Mouse (Mus musculus) forebrain, embryonic 13.5 days (tissue): Measurements from ENCODE around the gene Cldn10. TPM values are rescaled to one million over a fixed set of nuclear protein-coding genes. Genes with fewer than 3 reads are reported as not detected.
"Not testable (repeated sequence)": the region's sequence is repeated elsewhere in the genome, so short reads cannot be mapped to it uniquely, and the experiment has no call there.

ENCODE experiments used
- ATAC-seq: fragments of 200-750 bp; cut with Nextera tagmentation; 2 replicates; pipeline ENCODE4 v1.8.0; 2017
- H3K27ac ChIP-seq: fragments of 300-500 bp; sonication (generic); 2 replicates; pipeline ENCODE4 v1.5.1; 2015; ENCODE audit warnings: inconsistent platforms, mild to moderate bottlenecking, moderate library complexity
- H3K27me3 ChIP-seq: fragments of 300-500 bp; sonication (generic); 2 replicates; pipeline ENCODE4 v1.6.1; 2015; ENCODE audit warnings: mild to moderate bottlenecking, inconsistent platforms
- H3K36me3 ChIP-seq: fragments of 300-500 bp; sonication (generic); 2 replicates; pipeline ENCODE4 v1.6.1; 2015; ENCODE audit warnings: mild to moderate bottlenecking, inconsistent platforms; ENCODE audit not compliant: poor library complexity, severe bottlenecking
- H3K4me1 ChIP-seq: fragments of 300-500 bp; sonication (generic); 2 replicates; pipeline ENCODE4 v1.6.1; 2015; ENCODE audit warnings: inconsistent platforms
- H3K4me2 ChIP-seq: fragments of 300-500 bp; sonication (generic); 2 replicates; pipeline ENCODE4 v1.6.1; 2015; ENCODE audit warnings: inconsistent platforms, mild to moderate bottlenecking, moderate library complexity
- H3K4me3 ChIP-seq: fragments of 300-500 bp; sonication (generic); 2 replicates; pipeline ENCODE4 v1.5.1; 2015; ENCODE audit warnings: mild to moderate bottlenecking, inconsistent platforms
- H3K9ac ChIP-seq: fragments of 300-500 bp; sonication (generic); 2 replicates; pipeline ENCODE4 v1.6.1; 2015; ENCODE audit warnings: mild to moderate bottlenecking, inconsistent platforms
- H3K9me3 ChIP-seq: fragments of 300-500 bp; sonication (generic); replicated peaks from 2 replicates; pipeline ENCODE4 v1.6.1; 2016; ENCODE audit warnings: inconsistent platforms
- WGBS: fragments of 180-500 bp; shearing (Covaris S2); methylation state at CpG from one replicate; pipeline ENCODE4 v1.1.7; 2015; 5-methylcytosine and 5-hydroxymethylcytosine counted together
- polyA plus RNA-seq: library from polyadenylated mRNA; unstranded; fragments of >200 nt; fragmentation: Nextera tagmentation; extraction: Ambion mirVana; gene quantifications from 2 replicates; pipeline ENCODE4 v1.2.1, GENCODE M21; 2015

Cldn10 gene
- 0.57 and 0.77 TPM in 2 replicates for polyA plus RNA-seq

DNA sequence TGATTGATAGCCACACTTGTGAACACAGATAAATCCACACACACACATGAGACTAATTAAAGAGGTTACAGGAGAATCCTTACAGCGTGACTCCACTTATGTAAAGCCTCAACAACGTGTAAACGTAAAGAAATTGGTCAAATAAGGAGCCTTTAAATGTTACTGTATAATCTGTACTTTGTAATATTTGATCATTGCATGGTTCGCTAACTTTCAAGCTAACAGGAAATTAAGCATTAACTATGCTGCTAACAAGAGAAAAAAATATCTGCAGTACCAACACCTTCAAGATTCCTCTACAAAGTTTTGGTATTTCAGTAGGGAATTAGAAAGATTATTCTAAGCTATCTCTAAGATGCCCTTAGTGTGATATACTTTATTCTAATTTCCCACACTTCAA, at the start of gene Cldn10:
Cldn10 (plus strand) TSS at position 288 of the 400 bp plus-strand sequence.
- no peaks in the 10 kb centered on the region for H3K9me3 ChIP-seq
- H3K36me3 ChIP-seq = no peaks in the 10 kb centered on the region
- H3K4me2 ChIP-seq = no peak within 1 kb of the TSS
- no peak within 1 kb of the TSS for H3K9ac ChIP-seq
- no peak within 1 kb of the TSS for H3K4me3 ChIP-seq
- H3K4me1 ChIP-seq = peaks cover 3% of the 10 kb centered on the region; the same call in 1 of the 2 replicates
- no peak for ATAC-seq
- 79% methylated on average over 4 of the region's 4 CpGs for WGBS
- no peak within 1 kb of the TSS for H3K27ac ChIP-seq
- H3K27me3 ChIP-seq = peaks cover 7% of the 10 kb centered on the region

DNA sequence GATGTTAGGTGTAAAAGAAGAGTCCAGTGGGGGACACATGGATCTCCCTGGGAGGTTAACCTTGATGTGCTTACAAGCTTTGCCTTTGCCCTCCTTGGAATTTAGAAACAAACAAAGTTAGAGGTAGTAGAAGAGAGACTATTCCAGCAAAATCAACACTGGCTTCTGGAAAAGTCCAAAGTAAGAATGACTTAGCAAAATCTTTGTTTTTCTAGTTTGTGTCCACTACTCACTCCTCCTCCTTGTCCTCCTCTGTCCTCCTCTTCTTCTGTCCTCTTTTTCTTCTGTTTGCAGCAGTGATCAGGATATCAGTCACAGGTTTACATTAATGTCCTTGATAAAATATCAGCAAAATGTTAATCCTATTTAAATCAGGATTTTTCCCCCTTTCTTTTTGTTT, 45.9 kb upstream of the Cldn10 start:
- Histone ChIP-seq H3K4me1 (peaks cover 6% of the 10 kb centered on the region; the same call in 1 of the 2 replicates), H3K9me3 (peaks cover 10% of the 10 kb centered on the region), H3K27ac (no peak overlapping the region), H3K9ac (no peak overlapping the region), H3K27me3 (no peaks in the 10 kb centered on the region), H3K4me3 (no peak overlapping the region), H3K4me2 (no peak overlapping the region), H3K36me3 (no peaks in the 10 kb centered on the region)
- no peak for ATAC-seq

DNA sequence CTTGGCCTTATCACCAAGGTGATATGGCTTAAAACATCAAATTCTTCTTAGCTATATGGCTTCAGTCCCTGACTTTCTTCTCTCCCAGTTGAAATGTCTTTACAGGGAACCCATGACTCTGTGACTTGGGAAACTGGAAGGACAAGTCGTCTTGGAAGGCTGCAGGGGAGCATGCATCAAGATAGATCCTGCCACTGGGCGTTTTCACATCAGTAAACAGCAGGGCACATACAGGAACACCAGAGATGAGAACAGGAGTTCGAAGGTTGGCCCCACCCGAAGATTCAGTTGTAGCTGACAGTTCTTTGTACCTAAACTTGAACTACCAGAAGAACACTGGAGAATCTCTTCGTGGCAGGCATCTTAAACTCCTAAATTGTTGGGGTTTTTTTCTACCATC, 44.8 kb upstream of the Cldn10 start:
- H3K9me3 ChIP-seq = peaks cover 10% of the 10 kb centered on the region

DNA sequence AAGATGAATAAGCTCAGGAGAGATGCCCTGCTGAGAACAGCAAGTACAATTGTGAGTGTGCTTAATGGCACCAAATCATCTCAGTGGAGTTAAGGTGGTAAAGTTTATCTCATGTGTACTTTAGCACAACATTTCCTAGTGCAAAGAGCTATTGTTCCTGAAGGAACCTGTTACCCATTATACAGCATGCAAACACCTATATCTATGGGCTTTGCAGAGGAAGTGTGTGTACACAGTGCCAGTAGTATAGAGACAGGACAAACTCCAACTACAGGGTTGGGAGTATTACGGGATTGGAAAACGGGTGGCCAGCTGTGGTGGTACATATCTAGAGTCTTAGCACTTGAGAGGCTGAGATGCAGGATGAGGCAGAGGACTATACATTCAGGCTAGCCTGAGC, 38.6 kb upstream of the Cldn10 start:
- H3K36me3 ChIP-seq = no peaks in the 10 kb centered on the region
- no peak for ATAC-seq
- H3K4me1 ChIP-seq = no peaks in the 10 kb centered on the region
- no peak overlapping the region for H3K27ac ChIP-seq
- no peak overlapping the region for H3K4me3 ChIP-seq
- H3K4me2 ChIP-seq = no peak overlapping the region
- no peaks in the 10 kb centered on the region for H3K27me3 ChIP-seq
- H3K9me3 ChIP-seq = no peaks in the 10 kb centered on the region
- 96% methylated on average over 2 of the region's 2 CpGs for WGBS
- no peak overlapping the region for H3K9ac ChIP-seq

More for the DNA sequence above, 44.8 kb upstream of the Cldn10 start:
- no peak overlapping the region for H3K4me2 ChIP-seq
- no peak overlapping the region for H3K9ac ChIP-seq
- H3K27me3 ChIP-seq = no peaks in the 10 kb centered on the region
- WGBS = 79% methylated on average over 5 of the region's 5 CpGs
- no peaks in the 10 kb centered on the region for H3K36me3 ChIP-seq
- H3K4me3 ChIP-seq = no peak overlapping the region
- no peak overlapping the region for H3K27ac ChIP-seq
- no peak for ATAC-seq
- H3K4me1 ChIP-seq = no peaks in the 10 kb centered on the region

DNA sequence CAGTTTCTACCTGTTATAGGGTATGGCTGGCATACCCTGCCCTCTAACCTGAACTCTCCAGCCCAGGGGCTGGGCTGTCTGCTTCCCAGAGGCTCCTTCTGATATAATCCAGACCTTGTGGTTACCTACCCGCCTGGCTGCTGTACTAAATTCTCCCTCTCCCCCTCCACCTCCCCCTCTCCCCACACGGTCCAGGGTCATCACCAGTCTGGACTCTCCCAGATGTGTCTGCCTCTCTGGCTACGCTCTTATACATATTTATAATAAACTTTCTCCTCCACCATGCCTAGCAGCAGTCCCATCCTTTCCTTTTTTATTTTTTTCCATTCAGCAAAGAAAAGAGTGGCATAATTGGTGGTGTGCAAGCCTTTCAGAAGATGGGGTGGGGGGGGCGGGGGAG, 38.0 kb upstream of the Cldn10 start:
- Histone ChIP-seq H3K4me3 (no peak overlapping the region), H3K4me1 (no peaks in the 10 kb centered on the region), H3K9ac (no peak overlapping the region), H3K27me3 (no peaks in the 10 kb centered on the region), H3K9me3 (no peaks in the 10 kb centered on the region), H3K4me2 (no peak overlapping the region), H3K27ac (no peak overlapping the region), H3K36me3 (no peaks in the 10 kb centered on the region)
- ATAC-seq = no peak; the same call in 1 of the 2 replicates
- WGBS = 64% methylated on average over 4 of the region's 4 CpGs

DNA sequence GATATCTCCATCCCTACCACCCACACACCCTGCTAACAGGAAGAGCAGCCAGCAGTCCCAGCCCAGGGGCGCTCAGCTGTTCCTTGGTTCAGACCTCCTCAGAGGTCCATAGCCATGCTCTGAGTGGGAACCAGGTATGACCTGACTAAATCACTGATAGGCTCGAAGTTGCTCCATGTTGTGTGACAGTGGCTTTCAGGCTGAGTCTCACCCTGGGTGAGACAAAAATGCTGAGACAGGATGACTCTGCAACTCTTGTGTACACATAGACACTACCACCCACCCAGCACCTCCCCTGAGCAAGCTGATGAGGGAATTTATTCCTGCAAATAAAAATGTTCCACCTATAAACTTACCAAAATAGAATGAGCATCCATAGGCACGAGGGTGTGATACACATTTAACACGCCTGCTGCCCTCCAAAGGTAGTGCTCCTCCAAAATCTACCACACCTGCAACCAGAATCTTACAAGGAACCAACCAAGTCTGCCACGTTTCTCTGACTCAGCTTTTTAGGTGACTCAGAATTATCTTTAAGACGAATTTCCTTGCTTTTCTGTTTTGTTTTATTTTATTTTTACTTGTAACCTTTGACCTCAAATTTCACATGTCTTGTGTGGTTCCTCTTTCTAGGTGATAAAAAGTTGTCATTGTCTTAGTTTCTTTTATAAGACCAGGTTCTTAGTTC, 37.1 kb upstream of the Cldn10 start:
- no peak overlapping the region for H3K4me2 ChIP-seq
- H3K9me3 ChIP-seq = no peaks in the 10 kb centered on the region
- no peak overlapping the region for H3K9ac ChIP-seq
- no peaks in the 10 kb centered on the region for H3K4me1 ChIP-seq
- 85% methylated on average over 6 of the region's 6 CpGs for WGBS
- H3K4me3 ChIP-seq = no peak overlapping the region
- H3K36me3 ChIP-seq = no peaks in the 10 kb centered on the region
- no peaks in the 10 kb centered on the region for H3K27me3 ChIP-seq
- no peak overlapping the region for H3K27ac ChIP-seq
- no peak for ATAC-seq

DNA sequence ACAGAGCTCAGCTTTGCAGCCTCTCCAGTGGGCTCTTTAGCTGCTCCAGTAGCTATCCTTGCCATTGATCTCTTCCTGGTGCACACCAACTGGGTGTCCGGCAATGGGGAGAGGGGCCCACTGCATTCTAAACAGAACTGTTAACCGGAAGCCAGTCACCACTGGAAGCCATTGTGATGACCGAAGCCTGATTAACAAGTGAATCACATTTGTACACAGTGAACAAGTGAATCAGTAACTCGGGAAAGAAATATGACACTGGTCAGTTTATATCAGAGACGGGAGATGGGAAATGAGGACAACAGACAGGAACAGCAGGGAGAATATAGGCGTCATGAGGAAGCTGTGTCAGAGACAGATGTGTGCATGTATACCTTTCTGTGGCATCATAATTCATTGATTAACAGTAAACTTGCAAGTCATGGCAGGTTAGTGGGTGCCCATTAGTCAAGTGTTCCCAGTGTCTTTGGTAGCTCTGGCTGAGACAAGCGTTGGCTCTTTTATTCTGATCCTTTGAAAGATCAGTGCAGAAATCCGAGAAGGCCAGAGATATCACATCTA, 36.4 kb upstream of the Cldn10 start:
- 66% methylated on average over 8 of the region's 8 CpGs for WGBS
- H3K4me1 ChIP-seq = no peaks in the 10 kb centered on the region
- no peaks in the 10 kb centered on the region for H3K27me3 ChIP-seq
- H3K4me2 ChIP-seq = no peak overlapping the region
- H3K36me3 ChIP-seq = no peaks in the 10 kb centered on the region
- no peak for ATAC-seq
- no peak overlapping the region for H3K9ac ChIP-seq
- H3K27ac ChIP-seq = no peak overlapping the region
- no peak overlapping the region for H3K4me3 ChIP-seq
- H3K9me3 ChIP-seq = no peaks in the 10 kb centered on the region

DNA sequence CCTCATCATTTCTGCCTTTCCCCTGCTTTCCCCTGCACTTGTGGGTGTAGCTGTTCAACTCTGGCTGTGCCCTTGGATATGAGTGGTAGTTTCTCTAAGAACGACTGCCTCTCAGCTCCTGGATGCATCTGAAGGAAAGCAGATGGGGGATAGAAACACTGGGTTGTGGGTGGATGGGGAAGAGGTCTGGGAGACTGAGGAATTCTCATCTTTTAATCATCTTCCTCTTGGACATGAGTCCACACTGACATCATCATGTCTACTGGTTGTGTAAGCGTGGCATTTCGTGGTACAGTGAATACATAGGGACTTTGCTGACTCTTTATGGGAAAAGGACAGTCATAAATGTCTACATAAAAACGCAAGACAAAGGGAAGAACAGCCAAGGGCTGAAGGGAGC, 31.7 kb upstream of the Cldn10 start:
- 87% methylated on average over 4 of the region's 4 CpGs for WGBS

DNA sequence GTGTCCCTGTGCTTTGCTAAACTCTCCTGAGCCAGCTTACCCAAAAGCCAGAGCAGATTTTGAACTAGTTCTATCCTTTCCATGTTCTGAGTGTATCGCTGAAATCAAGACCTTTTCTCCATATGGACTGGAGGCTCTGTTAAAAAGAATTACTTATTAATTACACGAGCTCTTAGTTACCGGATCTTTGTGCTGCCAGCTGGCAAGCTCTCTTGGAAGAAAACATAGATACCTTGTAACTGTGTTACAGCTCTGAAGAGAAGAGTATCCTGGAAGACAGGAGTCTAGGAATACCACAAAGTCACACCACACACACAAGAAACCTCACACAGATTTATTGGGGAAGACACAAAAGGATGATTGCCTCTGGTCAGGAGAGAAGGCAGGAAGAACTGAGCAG, 31.1 kb upstream of the Cldn10 start:
- H3K4me3 ChIP-seq = no peak overlapping the region
- H3K4me1 ChIP-seq = no peaks in the 10 kb centered on the region
- no peak overlapping the region for H3K27ac ChIP-seq
- 82% methylated on average over 3 of the region's 3 CpGs for WGBS
- H3K9ac ChIP-seq = no peak overlapping the region
- H3K27me3 ChIP-seq = no peaks in the 10 kb centered on the region
- ATAC-seq = no peak
- H3K36me3 ChIP-seq = no peaks in the 10 kb centered on the region
- H3K9me3 ChIP-seq = no peaks in the 10 kb centered on the region
- no peak overlapping the region for H3K4me2 ChIP-seq

More for the DNA sequence above, 31.7 kb upstream of the Cldn10 start:
- no peak for ATAC-seq
- H3K9ac ChIP-seq = no peak overlapping the region
- H3K4me1 ChIP-seq = no peaks in the 10 kb centered on the region
- no peaks in the 10 kb centered on the region for H3K9me3 ChIP-seq
- H3K4me2 ChIP-seq = no peak overlapping the region
- H3K27me3 ChIP-seq = no peaks in the 10 kb centered on the region
- H3K4me3 ChIP-seq = no peak overlapping the region
- no peak overlapping the region for H3K27ac ChIP-seq
- H3K36me3 ChIP-seq = no peaks in the 10 kb centered on the region

DNA sequence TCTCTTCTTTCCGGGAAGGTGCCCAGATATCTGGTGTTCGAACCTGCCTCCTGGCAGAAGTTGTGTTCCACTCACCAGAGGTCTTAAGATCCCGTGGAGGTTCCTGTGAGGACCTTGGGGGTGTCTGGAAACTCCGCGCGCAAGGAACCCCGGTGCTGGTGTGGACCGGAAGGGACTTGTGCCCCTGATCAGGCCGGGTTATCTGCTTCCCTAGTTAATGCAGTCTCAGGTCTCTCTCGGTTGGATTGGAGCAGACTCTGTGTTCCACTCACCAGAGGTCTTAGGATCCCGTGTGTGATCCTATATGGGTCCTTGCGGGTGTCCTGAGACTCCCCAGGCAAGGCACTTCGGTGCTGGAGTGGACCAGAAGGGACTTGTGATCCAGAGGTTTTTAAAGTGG, 24.3 kb upstream of the Cldn10 start:
- H3K27ac ChIP-seq, H3K27me3 ChIP-seq, H3K36me3 ChIP-seq, H3K4me2 ChIP-seq, H3K9ac ChIP-seq, H3K4me3 ChIP-seq, H3K9me3 ChIP-seq, ATAC-seq, H3K4me1 ChIP-seq: not testable (repeated sequence)
- WGBS = 95% methylated on average over 13 of the region's 13 CpGs

DNA sequence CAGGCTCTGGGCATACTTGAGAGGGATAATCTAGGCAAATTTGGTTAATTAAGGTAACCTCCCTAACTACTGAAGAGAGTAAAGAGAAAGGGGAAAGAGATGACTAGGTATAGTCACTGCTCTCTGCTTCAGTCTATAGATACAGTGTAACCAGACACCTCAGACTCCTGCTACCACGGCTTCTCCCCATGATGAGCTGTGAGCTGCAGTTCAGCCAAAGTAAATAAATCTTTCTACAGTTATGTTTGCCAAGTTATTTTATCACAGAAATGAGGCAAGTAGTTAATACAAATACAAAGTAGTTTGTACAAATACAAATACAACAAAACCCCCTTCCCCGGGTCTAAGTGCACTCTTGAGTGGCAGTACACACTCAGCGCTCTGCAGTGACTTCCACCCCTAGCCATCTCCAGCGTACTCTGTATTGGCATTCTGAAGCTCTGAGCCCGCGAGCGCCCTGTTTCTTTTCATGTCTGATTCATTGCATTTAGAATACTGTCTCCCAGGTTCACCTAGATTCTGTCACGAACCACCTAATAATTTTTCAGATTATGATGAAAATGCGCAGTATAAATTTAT, 23.7 kb upstream of the Cldn10 start:
- WGBS = 86% methylated on average over 9 of the region's 9 CpGs
- no peak overlapping the region for H3K4me2 ChIP-seq
- H3K9ac ChIP-seq = no peak overlapping the region
- H3K36me3 ChIP-seq = no peaks in the 10 kb centered on the region
- no peaks in the 10 kb centered on the region for H3K9me3 ChIP-seq
- H3K27me3 ChIP-seq = no peaks in the 10 kb centered on the region
- no peak for ATAC-seq
- H3K4me3 ChIP-seq = no peak overlapping the region
- no peak overlapping the region for H3K27ac ChIP-seq
- no peaks in the 10 kb centered on the region for H3K4me1 ChIP-seq

DNA sequence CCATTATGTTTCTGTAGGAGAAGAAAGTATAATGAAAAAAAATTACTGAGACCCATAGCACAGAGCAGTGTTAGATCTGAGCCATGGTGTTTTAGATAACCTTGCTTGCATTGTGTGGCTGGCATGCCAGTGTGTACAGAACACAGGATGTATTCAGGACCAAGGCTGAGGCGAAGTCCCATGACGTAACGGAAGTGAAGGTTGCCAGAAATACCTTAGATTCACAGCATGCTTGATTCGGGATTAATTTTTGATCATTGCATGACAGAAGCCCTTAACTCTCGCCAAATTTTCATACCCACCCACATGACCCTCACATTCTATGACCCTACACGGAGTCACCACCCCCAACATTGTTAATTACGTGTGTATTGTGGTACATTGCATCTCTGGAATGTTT, 22.4 kb upstream of the Cldn10 start:
- no peak overlapping the region for H3K4me3 ChIP-seq
- H3K27ac ChIP-seq = no peak overlapping the region
- no peaks in the 10 kb centered on the region for H3K27me3 ChIP-seq
- 73% methylated on average over 7 of the region's 7 CpGs for WGBS
- H3K9ac ChIP-seq = no peak overlapping the region
- H3K4me2 ChIP-seq = no peak overlapping the region
- H3K4me1 ChIP-seq = no peaks in the 10 kb centered on the region
- no peaks in the 10 kb centered on the region for H3K36me3 ChIP-seq
- no peaks in the 10 kb centered on the region for H3K9me3 ChIP-seq
- ATAC-seq = no peak
